Mouse (Mus musculus) brain, embryonic 14.5 days (tissue): Measurements from ENCODE around the gene Kif28.

ENCODE experiments used
- CTCF ChIP-seq: fragments of 200-500 bp; IDR thresholded peaks from 2 replicates; pipeline ENCODE4 v1.5.1; 2012; ENCODE audit warnings: inconsistent platforms, mild to moderate bottlenecking, moderate library complexity, borderline replicate concordance; ENCODE audit not compliant: insufficient read depth, insufficient read length; ENCODE audit errors: extremely low read depth
- POLR2A ChIP-seq: fragments of 200-500 bp; IDR thresholded peaks from 2 replicates; pipeline ENCODE4 v1.6.1; 2012; ENCODE audit warnings: mild to moderate bottlenecking, inconsistent platforms, borderline replicate concordance; ENCODE audit not compliant: poor library complexity, insufficient read depth, insufficient read length, severe bottlenecking; ENCODE audit errors: extremely low read depth

DNA sequence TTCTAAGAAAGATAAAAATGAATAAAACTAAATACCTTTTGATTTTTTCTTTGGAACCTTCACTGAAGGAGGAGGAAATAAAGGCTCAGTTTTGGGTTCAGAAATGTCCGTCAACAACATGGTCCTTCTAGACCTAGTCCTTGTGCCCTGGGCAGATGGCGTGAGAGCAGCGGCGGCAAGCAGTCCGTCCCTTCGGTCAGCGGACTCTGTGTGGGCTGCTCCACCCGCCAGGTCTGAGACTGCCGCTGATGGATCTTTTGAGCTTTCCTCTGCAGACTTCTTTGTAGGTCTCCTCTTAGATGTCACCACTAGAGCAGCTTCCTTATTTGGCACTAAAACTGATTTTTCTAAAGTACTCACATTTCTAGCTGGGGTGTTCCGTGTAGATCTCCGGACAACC, 7.2 kb upstream of the Kif28 start:
- TF ChIP-seq CTCF (no peak), POLR2A (no peak)
